Mouse (Mus musculus) embryonic facial prominence, embryonic 15.5 days (tissue): ENCODE results near the gene Ccnd3. TPM values are rescaled to one million over a fixed set of nuclear protein-coding genes. Genes with fewer than 3 reads are reported as not detected.

Experiments used
- ATAC-seq: fragments of 200-750 bp; cut with Nextera tagmentation; 2 replicates; pipeline ENCODE4 v1.8.0; 2017; ENCODE audit warnings: low read depth, moderate TSS enrichment; ENCODE audit not compliant: insufficient number of reproducible peaks, low FRiP score, low TSS enrichment
- H3K27ac ChIP-seq: fragments of 300-500 bp; sonication (generic); replicated peaks from 2 replicates; pipeline ENCODE4 v1.5.1; 2015; ENCODE audit warnings: mild to moderate bottlenecking, inconsistent platforms
- H3K27me3 ChIP-seq: fragments of 300-500 bp; sonication (generic); 2 replicates; pipeline ENCODE4 v1.6.1; 2015; ENCODE audit warnings: inconsistent platforms
- H3K36me3 ChIP-seq: fragments of 300-500 bp; sonication (generic); 2 replicates; pipeline ENCODE4 v1.6.1; 2015; ENCODE audit warnings: mild to moderate bottlenecking, inconsistent platforms
- H3K4me1 ChIP-seq: fragments of 300-500 bp; sonication (generic); 2 replicates; pipeline ENCODE4 v1.6.1; 2015; ENCODE audit warnings: inconsistent platforms
- H3K4me2 ChIP-seq: fragments of 300-500 bp; sonication (generic); replicated peaks from 2 replicates; pipeline ENCODE4 v1.6.1; 2015; ENCODE audit warnings: mild to moderate bottlenecking, inconsistent platforms
- H3K4me3 ChIP-seq: fragments of 300-500 bp; sonication (generic); replicated peaks from 2 replicates; pipeline ENCODE4 v1.5.1; 2015; ENCODE audit warnings: mild to moderate bottlenecking, inconsistent platforms
- H3K9ac ChIP-seq: fragments of 300-500 bp; sonication (generic); 2 replicates; pipeline ENCODE4 v1.6.1; 2015; ENCODE audit warnings: inconsistent platforms
- H3K9me3 ChIP-seq: fragments of 300-500 bp; sonication (generic); replicated peaks from 2 replicates; pipeline ENCODE4 v1.6.1; 2016; ENCODE audit warnings: inconsistent platforms
- WGBS: fragments of 180-500 bp; shearing (Covaris S2); methylation state at CpG from one replicate; pipeline ENCODE4 v1.1.7; 2015; 5-methylcytosine and 5-hydroxymethylcytosine counted together
- polyA plus RNA-seq: library from polyadenylated mRNA; unstranded; fragments of >200 nt; fragmentation: Nextera tagmentation; extraction: Ambion mirVana; gene quantifications from 2 replicates; pipeline ENCODE4 v1.2.1, GENCODE M21; 2015

Ccnd3 gene
- 552 and 575 TPM in 2 replicates for polyA plus RNA-seq

DNA sequence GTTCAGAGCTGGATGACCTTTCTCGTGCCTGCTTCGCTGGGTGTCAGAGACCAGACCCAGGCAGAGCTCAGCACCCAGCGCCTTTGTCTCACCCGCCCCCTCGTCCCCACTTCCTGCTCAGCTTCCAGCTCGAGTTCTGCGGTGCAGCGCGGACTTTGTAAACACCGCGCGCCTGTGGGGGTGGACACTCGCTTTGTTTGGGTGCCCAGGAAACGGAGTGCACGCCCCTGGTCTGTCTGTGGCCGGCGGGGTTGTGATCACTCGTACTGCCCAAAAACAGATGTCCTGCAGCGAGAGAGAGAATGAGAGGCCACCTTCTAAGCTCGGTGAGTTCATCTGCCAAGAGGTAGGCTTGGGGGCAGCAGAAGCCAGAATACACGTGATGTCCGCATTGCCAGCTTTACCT, at the start of gene Ccnd3:
Gene Ccnd3 (plus strand): TSS at position 111 of the 406 bp plus-strand sequence.
- peak within 1 kb of the TSS; percentile 72 for H3K4me2 ChIP-seq
- peak within 1 kb of the TSS; percentile 44; the same call in 1 of the 2 replicates for H3K27ac ChIP-seq
- H3K9ac ChIP-seq: peak within 1 kb of the TSS; percentile 31
- WGBS: 3% methylated on average over 22 of the region's 22 CpGs
- no peaks in the 10 kb centered on the region for H3K27me3 ChIP-seq
- ATAC-seq: 0 out of 2 replicates have a peak, but pooled peaks have one; percentile 5
- H3K4me1 ChIP-seq: peaks cover 44% of the 10 kb centered on the region
- peaks cover 8% of the 10 kb centered on the region for H3K36me3 ChIP-seq
- H3K9me3 ChIP-seq: no peaks in the 10 kb centered on the region
- H3K4me3 ChIP-seq: peak within 1 kb of the TSS; percentile 40

DNA sequence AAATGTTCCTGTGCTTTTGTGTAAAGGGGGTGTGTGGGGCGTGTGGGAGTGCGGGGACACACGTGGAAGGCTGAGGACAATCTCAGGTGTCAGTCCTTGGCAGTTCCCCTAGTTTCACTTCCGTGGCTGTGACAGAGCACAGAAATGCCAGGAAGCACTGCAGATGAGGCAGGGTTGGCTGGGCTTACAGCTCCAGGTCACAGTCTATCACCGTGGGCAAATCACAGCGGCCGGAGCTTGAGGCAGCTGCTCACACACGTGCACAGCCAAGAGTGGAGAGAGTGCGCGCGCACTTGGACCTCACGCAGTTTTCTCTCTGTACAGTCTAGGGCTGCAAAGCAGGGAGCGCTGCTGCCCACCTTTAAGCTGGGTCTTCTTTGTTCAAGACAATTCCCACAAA, 46.5 kb upstream of the Ccnd3 start:
- Histone ChIP-seq H3K27ac (no peak overlapping the region), H3K36me3 (no peaks in the 10 kb centered on the region), H3K4me1 (peaks cover 14% of the 10 kb centered on the region; the same call in 1 of the 2 replicates), H3K9me3 (no peaks in the 10 kb centered on the region), H3K27me3 (no peaks in the 10 kb centered on the region), H3K4me3 (no peak overlapping the region), H3K4me2 (no peak overlapping the region), H3K9ac (no peak overlapping the region)
- no peak for ATAC-seq
- WGBS: 79% methylated on average over 13 of the region's 13 CpGs

DNA sequence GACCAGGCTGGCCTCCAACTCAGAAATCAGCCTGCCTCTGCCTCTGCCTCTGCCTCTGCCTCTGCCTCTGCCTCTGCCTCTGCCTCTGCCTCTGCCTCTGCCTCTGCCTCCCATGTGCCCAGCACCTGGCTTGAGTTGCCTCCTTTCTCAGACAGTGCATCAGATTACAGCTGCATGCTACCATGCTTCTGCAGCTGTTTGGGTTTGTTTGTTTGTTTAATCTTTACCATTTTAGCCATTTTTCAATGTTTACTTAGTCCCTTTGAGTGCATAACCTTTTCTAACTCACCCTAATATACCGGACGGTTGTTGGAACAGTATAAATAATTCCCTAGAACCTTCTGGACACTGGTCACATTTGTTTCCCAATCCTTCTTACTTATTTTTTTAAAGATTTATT, 45.9 kb upstream of the Ccnd3 start:
- WGBS: 82% methylated on average over 2 of the region's 2 CpGs

DNA sequence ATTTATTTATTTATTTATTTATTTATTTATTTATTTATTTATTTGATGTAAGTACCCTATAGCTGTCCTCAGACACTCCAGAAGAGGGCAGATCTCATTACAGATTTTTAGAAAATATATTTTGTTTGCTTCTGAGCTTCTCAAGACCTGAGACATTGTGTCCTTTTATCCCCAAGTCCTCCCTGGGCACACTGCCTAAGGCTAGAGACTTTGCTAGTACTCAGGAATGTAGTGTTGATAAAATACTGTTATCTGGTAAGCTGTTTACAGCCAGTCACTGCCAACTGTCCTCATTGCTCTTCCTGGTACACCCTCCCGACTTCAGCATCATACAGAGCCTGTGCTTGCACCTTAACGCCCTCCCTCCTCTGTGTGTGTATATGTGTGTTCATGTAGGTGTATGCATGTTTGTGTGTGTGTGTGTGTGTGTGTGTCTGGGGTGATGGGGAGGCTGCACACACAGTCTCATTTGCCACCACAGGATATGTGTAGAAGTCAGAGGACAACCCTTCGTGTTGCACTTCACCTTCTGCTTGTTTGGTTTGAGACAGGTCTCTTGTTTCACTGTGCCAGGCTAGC, 45.4 kb upstream of the Ccnd3 start:
- Histone ChIP-seq H3K4me3 (no peak overlapping the region), H3K27ac (no peak overlapping the region), H3K4me2 (no peak overlapping the region), H3K4me1 (0 out of 2 replicates have a peak, but pooled peaks cover 11% of the 10 kb centered on the region), H3K36me3 (no peaks in the 10 kb centered on the region), H3K27me3 (no peaks in the 10 kb centered on the region), H3K9me3 (no peaks in the 10 kb centered on the region), H3K9ac (no peak overlapping the region)
- no peak for ATAC-seq
- WGBS: 76% methylated on average over 3 of the region's 3 CpGs

More for the DNA sequence above, 45.9 kb upstream of the Ccnd3 start:
- no peak overlapping the region for H3K9ac ChIP-seq
- no peak overlapping the region for H3K4me2 ChIP-seq
- no peak for ATAC-seq
- H3K4me1 ChIP-seq: 0 out of 2 replicates have a peak, but pooled peaks cover 11% of the 10 kb centered on the region
- H3K4me3 ChIP-seq: no peak overlapping the region
- H3K36me3 ChIP-seq: no peaks in the 10 kb centered on the region
- H3K27me3 ChIP-seq: no peaks in the 10 kb centered on the region
- H3K9me3 ChIP-seq: no peaks in the 10 kb centered on the region
- no peak overlapping the region for H3K27ac ChIP-seq

DNA sequence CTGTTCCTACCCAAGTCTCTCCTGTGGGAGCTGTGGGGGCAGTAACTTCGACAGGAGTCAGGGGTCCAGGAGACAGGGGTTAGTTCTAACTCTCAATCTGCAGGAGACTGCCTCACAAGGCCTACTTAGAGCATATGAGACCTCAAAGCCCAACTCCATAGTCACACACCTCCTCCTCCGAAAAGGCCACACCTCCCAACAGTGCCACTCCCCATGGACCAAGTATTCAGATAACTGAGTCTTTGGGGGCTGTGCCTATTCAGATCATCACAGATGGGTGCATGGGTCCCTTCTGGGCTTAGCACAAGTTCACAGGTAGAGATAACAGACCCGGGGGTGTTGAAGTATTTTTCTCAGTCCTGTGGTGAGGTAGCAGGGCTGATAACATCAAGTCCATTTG, 43.2 kb upstream of the Ccnd3 start:
- WGBS: 70% methylated on average over 3 of the region's 3 CpGs
- ATAC-seq: no peak
- no peak overlapping the region for H3K27ac ChIP-seq

DNA sequence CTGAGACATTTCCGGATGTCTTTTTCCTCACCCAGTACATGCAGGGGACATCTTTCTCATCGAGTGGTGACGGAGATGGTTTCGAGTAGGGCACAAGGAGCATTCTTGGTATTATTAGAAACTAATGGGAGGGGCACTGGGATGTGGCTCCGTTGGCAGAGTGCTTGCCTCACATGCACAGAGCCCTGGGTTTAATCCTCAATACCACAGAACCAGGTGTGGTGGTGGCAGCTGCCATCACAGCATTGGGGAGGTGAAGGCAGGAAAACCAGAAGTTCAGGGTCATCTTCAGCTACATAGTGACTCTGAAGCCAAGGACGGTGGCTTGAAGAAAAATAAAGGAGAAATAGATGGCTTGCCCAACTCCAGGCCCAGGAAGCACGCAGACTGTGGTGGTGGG, 42.6 kb upstream of the Ccnd3 start:
- no peak for ATAC-seq

More for the DNA sequence above, 43.2 kb upstream of the Ccnd3 start:
- Histone ChIP-seq H3K36me3 (no peaks in the 10 kb centered on the region), H3K9ac (no peak overlapping the region), H3K4me1 (peaks cover 20% of the 10 kb centered on the region), H3K9me3 (no peaks in the 10 kb centered on the region), H3K4me2 (no peak overlapping the region), H3K27me3 (no peaks in the 10 kb centered on the region), H3K4me3 (no peak overlapping the region)

DNA sequence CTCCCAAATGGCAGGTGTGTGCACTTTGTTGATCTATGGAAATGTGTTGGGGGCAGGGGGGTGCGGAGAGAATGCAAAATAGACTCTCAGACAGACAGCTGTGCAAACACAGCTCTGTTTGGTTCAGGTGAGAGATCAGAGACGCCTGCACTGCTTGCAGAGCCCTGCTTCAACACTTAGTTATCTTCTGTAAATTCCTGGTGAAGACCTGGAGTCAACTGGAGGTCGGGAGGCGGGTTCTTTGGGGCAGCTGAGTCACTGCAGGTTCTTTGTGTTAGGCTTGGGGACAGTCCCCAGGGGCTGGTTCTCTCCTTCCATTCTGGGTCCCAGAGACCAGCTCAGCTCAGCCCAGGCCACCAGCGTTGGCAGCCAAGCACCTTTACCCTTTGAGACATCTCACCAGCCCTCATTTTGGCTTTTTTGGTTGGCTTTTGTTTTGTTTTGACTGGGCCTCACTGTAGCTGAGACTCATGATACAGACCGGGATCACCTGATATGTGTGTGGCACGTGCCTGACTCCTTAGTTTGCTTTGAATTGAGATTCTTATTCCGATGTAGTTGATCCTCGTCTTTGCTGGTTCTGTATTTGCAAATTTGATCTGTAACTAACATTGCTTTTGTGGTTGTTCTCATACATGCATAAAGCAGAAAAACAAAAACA, 42.0 kb upstream of the Ccnd3 start:
- ATAC-seq: no peak
- Histone ChIP-seq H3K9me3 (no peaks in the 10 kb centered on the region), H3K27me3 (peaks cover 11% of the 10 kb centered on the region), H3K36me3 (no peaks in the 10 kb centered on the region), H3K9ac (no peak overlapping the region), H3K4me1 (peaks cover 20% of the 10 kb centered on the region), H3K4me2 (no peak overlapping the region), H3K4me3 (no peak overlapping the region), H3K27ac (no peak overlapping the region)
- WGBS: 51% methylated on average over 9 of the region's 9 CpGs

More for the DNA sequence above, 42.6 kb upstream of the Ccnd3 start:
- H3K27ac ChIP-seq: no peak overlapping the region
- H3K36me3 ChIP-seq: no peaks in the 10 kb centered on the region
- H3K4me1 ChIP-seq: peaks cover 20% of the 10 kb centered on the region
- no peak overlapping the region for H3K9ac ChIP-seq
- no peak overlapping the region for H3K4me3 ChIP-seq
- peaks cover 5% of the 10 kb centered on the region for H3K27me3 ChIP-seq
- WGBS: 68% methylated on average over 7 of the region's 7 CpGs
- H3K9me3 ChIP-seq: no peaks in the 10 kb centered on the region
- H3K4me2 ChIP-seq: no peak overlapping the region

DNA sequence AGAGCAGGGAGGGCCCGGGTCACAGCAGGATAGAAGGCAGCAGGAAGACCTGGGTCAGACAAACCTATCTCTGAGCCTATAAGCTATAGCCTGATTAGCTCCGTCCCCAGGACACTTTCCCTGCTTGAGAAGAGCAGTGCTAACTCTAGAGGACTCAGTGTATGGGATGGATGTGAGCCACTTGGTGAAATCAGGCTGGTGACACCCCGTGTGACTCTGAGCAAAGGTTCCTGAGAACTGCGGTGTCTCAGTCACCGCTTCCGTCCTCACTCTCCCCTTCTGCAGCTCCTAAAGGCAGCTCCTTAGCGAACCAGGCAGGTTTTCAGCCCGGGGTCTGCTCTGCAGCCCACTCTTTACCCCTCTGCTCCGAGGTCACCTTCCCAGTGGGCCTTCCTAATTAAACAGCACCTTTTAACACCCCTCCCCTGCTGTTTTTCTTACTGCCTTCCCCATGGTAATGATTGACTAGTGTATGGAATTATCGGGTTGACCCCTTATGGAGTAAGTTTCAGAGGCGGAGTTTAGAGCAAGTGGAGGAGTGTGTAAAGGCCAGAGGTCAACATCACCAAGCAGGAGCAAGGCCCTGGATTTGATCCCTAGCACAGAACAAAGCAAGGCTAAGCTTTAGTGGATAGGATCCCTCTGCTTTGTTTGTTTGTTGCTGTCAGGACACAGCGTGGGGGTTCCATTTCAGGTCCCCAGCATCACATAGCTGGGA, 40.4 kb upstream of the Ccnd3 start:
- H3K27me3 ChIP-seq: peaks cover 20% of the 10 kb centered on the region
- no peaks in the 10 kb centered on the region for H3K9me3 ChIP-seq
- 62% methylated on average over 12 of the region's 12 CpGs for WGBS

DNA sequence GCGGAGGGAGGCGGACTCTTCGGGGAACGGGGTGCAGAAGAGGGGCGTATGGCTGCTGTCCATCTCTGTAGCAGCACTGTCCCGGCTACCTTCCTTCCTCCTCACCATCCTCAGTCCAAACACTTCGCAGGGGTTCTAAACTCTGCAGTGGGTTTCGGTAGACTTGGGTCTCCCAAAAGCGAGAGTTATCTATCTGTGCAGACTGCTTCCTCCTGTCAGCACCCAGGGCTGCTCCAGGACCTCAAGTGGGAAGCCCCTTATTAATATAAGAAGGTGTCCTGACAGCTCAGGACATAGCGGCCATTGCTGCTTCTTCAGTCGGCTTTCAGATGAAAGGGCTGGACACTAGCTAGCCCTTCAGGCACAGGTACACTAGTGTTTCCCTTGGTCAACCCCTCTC, 39.8 kb upstream of the Ccnd3 start:
- Histone ChIP-seq H3K27ac (no peak overlapping the region), H3K4me1 (peaks cover 27% of the 10 kb centered on the region), H3K4me3 (no peak overlapping the region), H3K36me3 (no peaks in the 10 kb centered on the region), H3K27me3 (peaks cover 20% of the 10 kb centered on the region), H3K9me3 (no peaks in the 10 kb centered on the region), H3K9ac (no peak overlapping the region), H3K4me2 (no peak overlapping the region)
- 77% methylated on average over 11 of the region's 11 CpGs for WGBS
- ATAC-seq: no peak

More for the DNA sequence above, 40.4 kb upstream of the Ccnd3 start:
- no peak for ATAC-seq
- H3K27ac ChIP-seq: no peak overlapping the region
- no peak overlapping the region for H3K9ac ChIP-seq
- H3K4me3 ChIP-seq: no peak overlapping the region
- no peak overlapping the region for H3K4me2 ChIP-seq
- peaks cover 28% of the 10 kb centered on the region for H3K4me1 ChIP-seq
- H3K36me3 ChIP-seq: no peaks in the 10 kb centered on the region

DNA sequence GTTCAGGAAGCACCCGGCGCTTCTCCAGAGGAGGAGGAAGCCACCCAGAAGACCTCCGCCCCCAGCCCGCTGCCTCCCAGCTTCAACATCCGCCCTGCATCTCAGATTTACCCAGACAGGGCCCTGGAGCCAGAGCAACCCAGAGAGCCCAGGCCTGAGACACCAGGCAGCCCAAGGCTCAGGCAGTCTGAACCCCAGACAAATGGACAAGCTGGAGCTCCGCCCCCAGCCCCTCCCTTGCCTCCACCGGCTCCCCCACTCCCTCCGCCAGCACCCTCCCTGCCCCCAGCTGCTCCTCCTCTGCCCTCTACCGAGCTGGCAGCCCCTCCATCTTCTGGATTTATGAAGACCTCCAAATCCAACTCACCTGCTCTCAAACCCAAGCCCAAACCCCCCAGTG, 38.6 kb upstream of the Ccnd3 start:
- Histone ChIP-seq H3K9ac (no peak overlapping the region), H3K9me3 (no peaks in the 10 kb centered on the region), H3K4me1 (peaks cover 39% of the 10 kb centered on the region), H3K27ac (no peak overlapping the region), H3K27me3 (peaks cover 20% of the 10 kb centered on the region), H3K4me3 (no peak overlapping the region), H3K4me2 (no peak overlapping the region; the same call in 1 of the 2 replicates), H3K36me3 (no peaks in the 10 kb centered on the region)
- no peak for ATAC-seq
- 45% methylated on average over 9 of the region's 9 CpGs for WGBS

DNA sequence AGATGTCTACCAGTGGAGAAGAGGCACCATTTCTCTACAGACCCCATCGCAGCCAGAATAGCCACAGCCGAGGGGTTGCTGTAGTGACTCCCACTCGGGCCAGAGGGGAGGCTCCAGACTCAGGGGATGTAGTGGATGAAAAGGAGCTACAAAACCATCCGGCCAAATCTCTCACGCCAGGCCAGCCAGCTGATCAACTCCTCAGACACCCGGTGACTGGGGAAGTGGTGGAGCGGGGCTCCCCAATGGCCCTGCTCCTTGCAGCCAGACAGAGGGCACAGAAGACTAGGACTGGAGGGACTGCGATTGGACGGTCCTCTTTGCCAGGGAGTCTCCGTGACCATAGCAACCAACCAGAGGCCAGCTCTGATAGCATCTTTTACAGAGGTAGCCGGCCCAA, 37.2 kb upstream of the Ccnd3 start:
- no peaks in the 10 kb centered on the region for H3K36me3 ChIP-seq
- ATAC-seq: no peak
- no peak overlapping the region for H3K4me3 ChIP-seq
- H3K27ac ChIP-seq: no peak overlapping the region
- 72% methylated on average over 11 of the region's 11 CpGs for WGBS
- no peak overlapping the region for H3K4me2 ChIP-seq
- H3K27me3 ChIP-seq: peaks cover 20% of the 10 kb centered on the region
- no peak overlapping the region for H3K9ac ChIP-seq
- peaks cover 42% of the 10 kb centered on the region for H3K4me1 ChIP-seq
- no peaks in the 10 kb centered on the region for H3K9me3 ChIP-seq
